Mouse (Mus musculus) heart, postnatal 14 days (tissue): ENCODE measurements around the gene Endov. TPM values are rescaled to one million over a fixed set of nuclear protein-coding genes. Genes with fewer than 3 reads are reported as not detected.

ENCODE experiments used
- DNase-seq, 2 experiments: peaks; one replicate each; pipeline ENCODE4 v3.0.0; 2021 to 2022
- intact Hi-C: fragments of 180-260 bp; cut with DNase I; formaldehyde crosslinking; loops from one replicate; pipeline ENCODE4 v1.15.1; 2025
- total RNA-seq, 2 experiments: library from RNA; stranded (reverse); gene quantifications; 2 replicates each; pipeline ENCODE4 v1.2.3; 2021

Endov gene
- total RNA-seq, 2 experiments from 2014 or later = 11.0 TPM

DNA sequence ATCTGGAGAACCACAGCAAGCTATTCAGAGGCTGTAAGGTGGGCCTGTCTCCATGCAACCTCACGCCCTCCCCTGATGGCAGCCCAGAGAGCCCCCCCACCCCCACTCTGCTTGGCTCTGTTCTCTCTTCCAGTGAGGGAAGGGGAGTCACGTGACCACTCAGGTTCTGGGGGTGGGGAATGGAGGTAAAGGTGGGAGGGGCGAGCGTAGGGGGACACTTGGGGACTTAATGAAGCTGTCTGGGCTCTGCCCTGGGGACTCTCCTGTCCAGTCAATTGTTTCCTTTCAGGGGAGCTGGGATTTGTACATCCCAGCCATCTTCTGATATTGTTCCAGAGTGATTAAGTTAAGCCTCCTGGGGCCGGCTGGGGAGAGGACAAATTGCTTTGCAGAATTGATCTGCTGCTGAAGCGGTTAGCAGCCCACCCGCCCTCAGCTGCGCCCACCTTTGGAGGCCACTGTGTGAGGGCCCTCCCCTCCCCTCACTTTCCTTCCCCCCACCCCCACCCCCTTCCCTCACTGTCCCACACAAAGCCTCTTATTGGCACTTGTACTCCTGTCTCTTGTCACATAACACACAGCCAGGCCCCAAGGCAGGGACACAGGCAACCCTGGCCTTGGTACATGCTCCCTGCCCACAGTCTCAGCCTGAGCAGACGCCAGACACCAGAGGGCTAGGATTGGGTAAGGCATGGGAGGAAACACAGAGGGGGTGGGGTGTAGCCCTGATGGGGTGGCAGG, 67.9 kb downstream of the Endov start:
- intact Hi-C loops = no loop called here
- no peak for DNase-seq

Other genes with a start within 250 kb of the Endov start
- gene Gaa, start 223.5 kb upstream of the Endov start, total RNA-seq = 10 to 100 TPM; 53.1 to 56.0 TPM
- 10 to 100 TPM; 64.9 to 74.5 TPM for gene Eif4a3, start 191.3 kb upstream of the Endov start, total RNA-seq
- under 1 TPM; 0.14 to 0.15 TPM for gene Card14, start 183.6 kb upstream of the Endov start, total RNA-seq
- gene Sgsh, start 135.8 kb upstream of the Endov start, total RNA-seq = 1 to 10 TPM; 4.6 to 6.2 TPM
- 1 to 10 TPM; 3.1 to 5.0 TPM for gene Slc26a11, start 135.8 kb upstream of the Endov start, total RNA-seq
- 10 to 100 TPM; 15.4 to 16.8 TPM for gene Rnf213, start 98.2 kb upstream of the Endov start, total RNA-seq
- gene Nptx1, start 56.4 kb downstream of the Endov start, total RNA-seq = under 1 TPM; 0.29 to 0.55 TPM
- gene Rptor, start 111.6 kb downstream of the Endov start, total RNA-seq = 10 to 100 TPM; 34.4 to 34.8 TPM